Mouse (Mus musculus) gastrocnemius, adult 8-10 months (tissue): Measurements from ENCODE around the gene Hprt. TPM values are rescaled to one million over a fixed set of nuclear protein-coding genes. Genes with fewer than 3 reads are reported as not detected.
"Not testable (repeated sequence)": the region's sequence is repeated elsewhere in the genome, so short reads cannot be mapped to it uniquely, and the experiment has no call there.

Experiments used
- DNase-seq, 2 experiments: peaks; one replicate each; pipeline ENCODE4 v3.0.0; 2022; ENCODE audit warnings: low spot score in 2 of 2
- total RNA-seq, 4 experiments: library from RNA; stranded (reverse); gene quantifications; 2 replicates each; pipeline ENCODE4 v1.2.4; 2022

Hprt gene
- 10 to 100 TPM; 21.1 to 30.8 (median 26.7) TPM for total RNA-seq

GRCm38 (mm10) chrX:52987905-52988783 lies at the start of gene Hprt:
Hprt (plus strand) TSS chrX:52988137.
- peak; percentile 67 to 69 for DNase-seq

GRCm38 (mm10) chrX:52945509-52945908 lies 42.4 kb upstream of the Hprt start:
- DNase-seq: no peak

GRCm38 (mm10) chrX:52949713-52950112 lies 38.2 kb upstream of the Hprt start:
- DNase-seq: no peak

- no peak for DNase-seq
These were observed 31.0 kb upstream of the Hprt start for GRCm38 (mm10) chrX:52956942-52957341.

GRCm38 (mm10) chrX:52961559-52962110 lies 26.3 kb upstream of the Hprt start:
- DNase-seq: no peak

- DNase-seq: no peak
These were observed 22.8 kb upstream of the Hprt start for GRCm38 (mm10) chrX:52965149-52965548.

GRCm38 (mm10) chrX:52971211-52972006 lies 16.5 kb upstream of the Hprt start:
- DNase-seq: no peak

GRCm38 (mm10) chrX:52972129-52972528 lies 15.8 kb upstream of the Hprt start:
- DNase-seq: no peak

- DNase-seq: no peak
These were observed 15.3 kb upstream of the Hprt start for GRCm38 (mm10) chrX:52972680-52973079.

GRCm38 (mm10) chrX:52978576-52978975 lies 9.4 kb upstream of the Hprt start:
- DNase-seq: no peak

- DNase-seq: no peak
These were observed 6.6 kb upstream of the Hprt start for GRCm38 (mm10) chrX:52981378-52981777.

GRCm38 (mm10) chrX:52994726-52995125 lies 6.8 kb downstream of the Hprt start:
- DNase-seq: not testable (repeated sequence)

GRCm38 (mm10) chrX:53004887-53005286 lies 16.9 kb downstream of the Hprt start:
- not testable (repeated sequence) for DNase-seq

- no peak for DNase-seq
These were observed 18.1 kb downstream of the Hprt start for GRCm38 (mm10) chrX:53006062-53006461.

- DNase-seq: no peak
These were observed 27.6 kb downstream of the Hprt start for GRCm38 (mm10) chrX:53015549-53015948.

- DNase-seq: no peak
These were observed 35.1 kb downstream of the Hprt start for GRCm38 (mm10) chrX:53023021-53023420.

GRCm38 (mm10) chrX:53024268-53024667 lies 36.3 kb downstream of the Hprt start:
- DNase-seq: not testable (repeated sequence)

GRCm38 (mm10) chrX:53025471-53026223 lies 37.7 kb downstream of the Hprt start:
- DNase-seq: no peak

- DNase-seq: no peak
These were observed 41.6 kb downstream of the Hprt start for GRCm38 (mm10) chrX:53029559-53029958.

- no peak for DNase-seq
These were observed 50.3 kb downstream of the Hprt start for GRCm38 (mm10) chrX:53038194-53038593.

GRCm38 (mm10) chrX:53039651-53040050 lies 51.7 kb downstream of the Hprt start:
- no peak for DNase-seq
